Mouse (Mus musculus) forebrain, embryonic 10.5 days (tissue): ENCODE measurements around the gene Morc3. TPM values are rescaled to one million over a fixed set of nuclear protein-coding genes. Genes with fewer than 3 reads are reported as not detected.

Source experiments
- DNase-seq: peaks from one replicate; pipeline ENCODE4 v3.0.0-alpha.2; 2017; ENCODE audit warnings: low spot score; ENCODE audit errors: extremely low spot score
- H3K27ac ChIP-seq: fragments of 300-500 bp; sonication (generic); 2 replicates; pipeline ENCODE4 v1.5.1; 2016; ENCODE audit warnings: mild to moderate bottlenecking
- H3K27me3 ChIP-seq: fragments of 300-500 bp; sonication (generic); 2 replicates; pipeline ENCODE4 v1.6.1; 2016; ENCODE audit warnings: mild to moderate bottlenecking; ENCODE audit not compliant: poor library complexity, severe bottlenecking
- H3K36me3 ChIP-seq: fragments of 300-500 bp; sonication (generic); replicated peaks from 2 replicates; pipeline ENCODE4 v1.6.1; 2016; ENCODE audit warnings: mild to moderate bottlenecking, moderate library complexity
- H3K4me1 ChIP-seq: fragments of 300-500 bp; sonication (generic); 2 replicates; pipeline ENCODE4 v1.6.1; 2016
- H3K4me3 ChIP-seq: fragments of 300-500 bp; sonication (generic); 2 replicates; pipeline ENCODE4 v1.5.1; 2016; ENCODE audit warnings: mild to moderate bottlenecking, moderate library complexity
- H3K9me3 ChIP-seq: fragments of 300-500 bp; sonication (generic); 2 replicates; pipeline ENCODE4 v1.6.1; 2016; ENCODE audit warnings: mild to moderate bottlenecking, moderate library complexity
- WGBS: fragments of 180-500 bp; shearing (Covaris S2); methylation state at CpG from one replicate; pipeline ENCODE4 v1.1.7; 2016; 5-methylcytosine and 5-hydroxymethylcytosine counted together
- polyA plus RNA-seq: library from polyadenylated mRNA; unstranded; fragments of >200 nt; fragmentation: Nextera tagmentation; extraction: Ambion mirVana; gene quantifications from 2 replicates; pipeline ENCODE4 v1.2.1, GENCODE M21; 2016

The Morc3 gene
- polyA plus RNA-seq, 1 experiment from 2014 or later = 28.4 TPM

- Histone ChIP-seq H3K4me1 (peaks cover 9% of the 10 kb centered on the region; the same call in 1 of the 2 replicates), H3K9me3 (no peaks in the 10 kb centered on the region), H3K27ac (peak overlapping the region; percentile 62), H3K36me3 (no peaks in the 10 kb centered on the region), H3K4me3 (peak overlapping the region; percentile 36), H3K27me3 (no peaks in the 10 kb centered on the region)
- DNase-seq = no peak
- 69% methylated on average over 8 of the region's 8 CpGs for WGBS
Observed at GRCm38 (mm10) chr16:93918679-93919060, 86.7 kb downstream of the Morc3 start.

GRCm38 (mm10) chr16:93919189-93919588, 87.3 kb downstream of the Morc3 start:
- H3K4me1 ChIP-seq = peaks cover 9% of the 10 kb centered on the region; the same call in 1 of the 2 replicates
- no peaks in the 10 kb centered on the region for H3K9me3 ChIP-seq
- no peak for DNase-seq
- no peaks in the 10 kb centered on the region for H3K36me3 ChIP-seq
- H3K27me3 ChIP-seq = no peaks in the 10 kb centered on the region
- no peak overlapping the region for H3K27ac ChIP-seq
- 77% methylated on average over 20 of the region's 20 CpGs for WGBS
- no peak overlapping the region for H3K4me3 ChIP-seq

GRCm38 (mm10) chr16:93920673-93921072, 88.8 kb downstream of the Morc3 start:
- no peak overlapping the region for H3K4me3 ChIP-seq
- no peak for DNase-seq
- H3K9me3 ChIP-seq = no peaks in the 10 kb centered on the region
- no peaks in the 10 kb centered on the region for H3K27me3 ChIP-seq
- H3K36me3 ChIP-seq = no peaks in the 10 kb centered on the region
- H3K4me1 ChIP-seq = peaks cover 9% of the 10 kb centered on the region; the same call in 1 of the 2 replicates
- no peak overlapping the region for H3K27ac ChIP-seq
- WGBS = 76% methylated on average over 4 of the region's 4 CpGs

- Histone ChIP-seq H3K27ac (no peak overlapping the region), H3K4me3 (no peak overlapping the region), H3K4me1 (peaks cover 9% of the 10 kb centered on the region; the same call in 1 of the 2 replicates), H3K9me3 (no peaks in the 10 kb centered on the region), H3K36me3 (no peaks in the 10 kb centered on the region), H3K27me3 (no peaks in the 10 kb centered on the region)
- WGBS = 83% methylated on average over 5 of the region's 5 CpGs
- no peak for DNase-seq
Observed at GRCm38 (mm10) chr16:93922835-93923389, 91.0 kb downstream of the Morc3 start.

- 79% methylated on average over 7 of the region's 7 CpGs for WGBS
- DNase-seq = no peak
- no peaks in the 10 kb centered on the region for H3K9me3 ChIP-seq
Observed at GRCm38 (mm10) chr16:93923788-93924187, 91.9 kb downstream of the Morc3 start.

More at GRCm38 (mm10) chr16:93923788-93924187, 91.9 kb downstream of the Morc3 start:
- H3K27ac ChIP-seq = no peak overlapping the region
- no peaks in the 10 kb centered on the region for H3K36me3 ChIP-seq
- H3K4me1 ChIP-seq = 0 out of 2 replicates have a peak, but pooled peaks cover 3% of the 10 kb centered on the region
- no peak overlapping the region for H3K4me3 ChIP-seq
- H3K27me3 ChIP-seq = no peaks in the 10 kb centered on the region

Other genes starting within 250 kb of the Morc3 start
- 14.9 and 15.8 TPM in 2 replicates for gene Setd4, start 228.1 kb upstream of the Morc3 start, polyA plus RNA-seq
- gene Cbr1, start 226.3 kb upstream of the Morc3 start, polyA plus RNA-seq = 81.9 and 84.7 TPM in 2 replicates
- not detected in 2 replicates for gene Gm5678, start 204.0 kb upstream of the Morc3 start, polyA plus RNA-seq
- 0.62 and 0.92 TPM in 2 replicates for gene Cbr3, start 148.9 kb upstream of the Morc3 start, polyA plus RNA-seq
- 5.5 and 6.5 TPM in 2 replicates for gene Dop1b, start 120.2 kb upstream of the Morc3 start, polyA plus RNA-seq
- 154 and 157 TPM in 2 replicates for gene Chaf1b, start 51.8 kb downstream of the Morc3 start, polyA plus RNA-seq
- not detected in 2 replicates for gene Cldn14, start 176.7 kb downstream of the Morc3 start, polyA plus RNA-seq